Mouse (Mus musculus) kidney, postnatal 10 days (tissue): ENCODE results near the gene Gm49383.

Experiments
- DNase-seq: peaks from one replicate; pipeline ENCODE4 v3.0.0; 2021; ENCODE audit warnings: mixed read lengths

The Gm49383 gene

DNA sequence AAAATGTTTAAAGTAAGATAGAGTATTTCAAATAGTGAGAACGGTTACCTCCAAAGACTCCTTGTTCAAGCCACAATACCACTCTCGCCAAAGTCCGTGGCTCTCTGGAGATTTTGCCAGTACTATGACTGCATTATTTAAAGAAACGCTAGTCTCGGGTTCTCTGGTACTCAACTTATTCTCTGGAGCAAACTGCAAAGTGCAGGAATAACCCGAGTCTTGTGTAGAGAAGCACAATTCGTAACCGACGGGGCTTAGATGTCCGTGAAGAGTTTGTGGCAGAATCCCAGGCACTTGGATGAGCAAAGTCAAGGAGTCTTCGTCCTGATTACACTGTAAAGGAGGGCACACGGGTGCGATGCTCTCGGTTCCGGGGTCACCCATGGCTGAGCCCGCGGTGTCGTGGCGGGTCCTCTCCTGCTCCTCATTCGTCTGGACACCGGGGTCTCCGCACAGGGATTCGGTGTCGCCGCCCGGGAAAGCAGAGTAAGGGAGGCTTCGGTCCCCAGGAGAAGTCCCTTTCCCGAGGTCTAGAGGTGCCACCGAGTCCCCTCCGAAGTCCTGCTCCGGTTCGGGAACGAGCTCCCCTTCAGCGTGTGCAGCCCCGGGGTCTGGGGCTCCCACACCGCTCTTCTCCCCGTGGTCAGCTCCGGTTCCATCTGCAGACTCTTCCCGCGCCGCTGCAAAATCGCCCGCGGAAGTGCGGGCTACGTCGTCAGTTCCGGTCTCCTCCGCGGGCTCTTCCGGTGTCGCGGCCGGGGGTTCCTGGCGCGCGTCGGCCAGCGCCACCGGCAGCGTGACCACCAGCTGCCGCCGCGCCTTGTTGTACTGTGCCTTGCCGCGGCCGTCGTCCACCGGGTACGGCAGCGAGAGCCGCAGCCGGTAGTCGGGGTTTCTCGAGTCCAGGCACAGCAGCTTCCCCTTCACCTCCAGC is at the start of gene Gm49383:
Gm49383 (minus strand) TSS at position 661 of the 934 bp plus-strand sequence.
- DNase-seq = peak; percentile 85

DNA sequence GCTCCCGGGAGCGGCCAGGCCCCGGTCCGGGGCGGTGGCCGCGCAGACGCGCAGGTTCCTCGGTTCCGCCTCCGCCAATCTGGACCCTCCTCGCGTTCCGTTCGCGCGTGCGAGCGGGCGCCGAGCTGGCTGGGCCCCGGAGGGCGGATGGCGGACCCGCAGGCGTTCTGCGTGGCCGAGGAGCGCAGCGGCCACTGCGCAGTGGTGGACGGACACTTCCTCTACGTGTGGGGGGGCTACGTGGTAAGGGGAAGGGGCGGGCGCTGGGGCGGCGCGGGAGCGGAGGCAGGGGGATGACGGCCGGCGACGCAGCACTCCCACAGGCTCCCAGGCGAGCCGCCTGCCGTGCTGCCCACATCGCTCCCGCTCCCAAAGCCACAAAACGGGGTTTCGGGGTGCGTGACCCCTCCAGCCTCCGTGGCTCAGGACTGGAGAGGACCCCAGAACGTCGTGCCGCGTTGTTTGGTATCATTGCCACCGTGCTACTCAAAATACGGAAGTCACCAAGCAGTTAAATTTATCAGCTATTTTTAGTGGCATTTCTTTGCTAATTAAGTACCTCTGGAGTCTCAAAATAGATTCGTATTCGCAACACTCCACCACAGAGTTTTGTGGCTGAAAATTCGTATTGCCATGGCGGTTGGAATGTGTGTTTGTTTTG is 45.0 kb upstream of the Gm49383 start:
- peak; percentile 84 for DNase-seq

DNA sequence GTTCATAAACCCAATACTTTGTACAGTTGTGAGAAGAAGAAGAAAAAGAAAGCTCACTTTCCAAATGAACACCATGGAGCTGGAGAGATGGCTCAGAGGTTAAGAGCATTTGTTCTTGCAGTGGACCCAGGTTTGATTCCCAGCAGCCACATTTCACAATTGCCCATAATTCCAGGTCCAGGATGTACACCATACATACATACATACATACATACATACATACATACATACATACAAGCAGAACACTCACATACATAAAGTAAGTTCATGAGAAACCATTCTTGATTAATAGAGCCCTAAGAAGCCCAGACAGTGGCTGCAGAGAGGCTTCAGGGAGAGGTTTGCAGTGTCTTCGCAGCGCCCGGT is 44.5 kb upstream of the Gm49383 start:
- DNase-seq = no peak

DNA sequence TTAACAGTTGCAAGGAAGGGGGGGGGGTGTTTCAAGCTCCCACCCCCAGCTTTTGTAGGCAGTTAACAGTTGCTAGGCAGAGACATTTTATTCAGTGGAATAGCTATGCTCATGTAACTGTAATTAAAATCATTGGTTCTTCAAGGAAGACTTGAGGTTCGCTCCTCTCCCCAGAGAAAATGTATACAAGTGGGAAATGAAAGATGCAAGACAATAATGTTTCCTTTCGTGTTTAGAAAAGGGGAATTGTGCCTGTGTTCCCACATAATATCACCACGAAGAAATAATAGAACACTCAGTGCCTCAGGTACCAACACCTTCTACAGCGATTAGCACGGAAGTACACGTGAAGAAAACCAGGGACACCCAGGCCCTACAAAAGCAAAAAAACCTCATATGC is 44.0 kb upstream of the Gm49383 start, which contains the start of gene Klhdc1:
Klhdc1 (plus strand) TSS at position 301 of the 400 bp plus-strand sequence.
- DNase-seq = no peak

DNA sequence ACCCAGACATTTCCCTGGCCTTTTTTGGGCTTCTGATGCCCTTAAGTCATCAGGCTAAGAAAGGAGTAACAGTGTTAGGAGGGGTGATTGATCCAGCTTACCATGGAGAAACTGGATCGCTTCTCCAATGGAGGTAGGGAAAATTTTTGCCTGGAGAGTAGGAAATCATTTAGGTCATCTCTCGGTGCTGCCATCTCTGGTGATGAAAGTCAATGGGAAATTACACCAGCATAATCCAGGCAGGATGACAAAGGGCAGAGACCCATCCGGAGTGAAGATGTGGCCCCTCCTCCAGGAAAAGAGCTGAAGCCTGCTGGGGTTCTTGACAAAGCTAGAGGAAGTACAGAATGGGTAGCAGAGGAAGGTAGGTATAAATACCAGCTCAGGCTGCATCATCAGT is 41.4 kb upstream of the Gm49383 start:
- DNase-seq = no peak

DNA sequence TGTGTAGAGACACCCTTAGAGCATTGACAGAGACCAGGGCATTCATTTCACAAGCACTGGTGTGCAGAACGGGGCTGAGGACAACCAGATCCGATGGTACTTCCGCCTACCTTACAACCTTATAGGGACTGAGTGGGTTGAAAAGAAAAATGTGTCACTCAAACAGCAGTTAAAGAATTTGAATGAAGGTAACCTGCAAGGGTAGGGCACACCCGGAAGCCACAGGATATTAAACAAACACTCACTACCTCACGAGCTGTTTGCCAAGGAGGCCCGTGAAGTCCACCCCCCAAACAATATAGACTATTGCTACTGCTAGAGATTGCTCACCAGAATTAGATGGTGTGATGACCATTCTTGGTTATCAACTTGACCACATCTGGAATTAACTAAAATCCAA is 38.9 kb upstream of the Gm49383 start:
- no peak for DNase-seq

DNA sequence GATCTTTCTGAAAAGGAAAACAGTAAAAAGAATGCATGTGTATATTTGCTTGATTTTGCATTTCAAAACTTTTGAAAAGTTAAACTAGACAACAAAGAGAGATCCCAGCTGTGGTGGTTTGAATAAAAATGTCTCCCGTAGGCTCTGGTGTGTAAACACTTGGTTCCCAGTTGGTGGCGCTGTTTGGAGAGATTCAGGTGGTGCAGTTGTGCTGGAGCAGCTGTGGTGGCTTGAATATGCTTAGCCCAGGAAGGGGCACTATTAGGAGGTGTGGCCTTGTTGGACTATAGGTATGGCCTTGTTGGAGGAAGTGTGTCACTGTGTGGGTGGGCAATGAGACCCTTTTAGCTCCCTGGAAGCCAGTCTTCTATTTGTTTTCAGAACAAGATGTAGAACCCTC is 32.3 kb upstream of the Gm49383 start:
- DNase-seq = peak; percentile 31

DNA sequence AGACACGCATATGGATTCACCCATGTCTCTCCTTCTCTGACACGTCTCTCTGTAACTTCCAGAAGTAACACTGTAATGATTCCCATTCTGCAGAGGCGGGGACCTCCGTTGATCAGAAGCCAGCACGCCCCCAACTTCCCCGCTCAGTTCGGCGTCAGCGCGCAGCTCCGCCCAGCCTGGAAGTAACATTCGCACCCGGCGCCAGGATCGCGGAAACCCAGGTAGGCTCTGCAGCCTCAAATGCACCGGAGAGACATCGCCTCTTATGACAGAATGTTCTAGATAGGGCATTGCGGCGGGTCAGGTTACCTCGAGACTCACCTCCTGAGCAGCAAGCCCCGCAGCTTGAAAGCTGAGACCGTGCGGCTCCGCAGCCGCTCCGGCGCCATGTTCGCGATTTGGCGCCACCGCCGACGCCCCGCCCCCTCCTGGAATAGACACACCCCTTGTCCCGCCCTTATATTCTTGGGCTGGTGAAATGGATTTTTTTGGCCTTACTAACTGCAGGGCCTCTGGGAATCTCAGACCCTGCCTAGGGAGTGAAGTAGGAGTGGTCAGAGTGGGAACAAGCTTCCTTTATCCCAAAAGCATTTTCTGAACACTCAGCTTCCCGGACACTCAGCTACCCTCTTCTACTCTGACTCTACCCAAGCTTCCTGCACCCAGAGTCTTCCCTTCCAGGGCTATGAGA is 31.0 kb upstream of the Gm49383 start, which contains the start of gene Pole2:
Pole2 (minus strand) TSS at position 420 of the 691 bp plus-strand sequence.
- DNase-seq = peak; percentile 95

DNA sequence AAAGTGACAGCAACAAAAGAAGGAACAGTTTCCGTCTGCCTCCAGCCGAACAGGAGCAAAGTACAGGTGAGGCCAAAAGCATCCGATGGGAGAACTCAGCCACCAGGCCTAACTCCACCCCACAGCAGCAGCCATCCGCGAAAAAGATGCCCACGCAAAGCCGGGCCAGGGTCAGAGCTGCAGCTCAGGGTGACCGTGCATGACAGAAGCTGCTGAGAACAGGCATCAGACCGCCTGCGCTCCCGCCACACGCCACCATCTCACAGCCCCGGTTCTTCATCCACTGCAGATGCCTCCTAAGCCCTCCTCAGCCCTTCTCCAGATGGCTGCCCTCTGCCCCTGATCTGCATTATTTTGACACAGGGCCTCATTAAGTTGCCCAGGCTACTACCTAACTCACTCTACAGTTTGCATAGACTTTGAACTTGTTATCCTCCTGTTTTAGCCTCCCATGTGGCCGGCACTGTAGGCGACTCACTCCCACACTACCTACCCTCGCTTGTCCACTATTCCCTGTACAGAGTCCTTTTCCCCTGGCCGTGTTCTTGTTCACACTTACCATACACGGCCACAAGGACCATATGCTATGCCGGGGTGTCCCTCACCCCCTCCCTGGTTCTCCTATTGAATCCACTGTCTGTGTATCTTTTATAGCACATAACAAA is 23.8 kb upstream of the Gm49383 start:
- DNase-seq = peak; percentile 21

DNA sequence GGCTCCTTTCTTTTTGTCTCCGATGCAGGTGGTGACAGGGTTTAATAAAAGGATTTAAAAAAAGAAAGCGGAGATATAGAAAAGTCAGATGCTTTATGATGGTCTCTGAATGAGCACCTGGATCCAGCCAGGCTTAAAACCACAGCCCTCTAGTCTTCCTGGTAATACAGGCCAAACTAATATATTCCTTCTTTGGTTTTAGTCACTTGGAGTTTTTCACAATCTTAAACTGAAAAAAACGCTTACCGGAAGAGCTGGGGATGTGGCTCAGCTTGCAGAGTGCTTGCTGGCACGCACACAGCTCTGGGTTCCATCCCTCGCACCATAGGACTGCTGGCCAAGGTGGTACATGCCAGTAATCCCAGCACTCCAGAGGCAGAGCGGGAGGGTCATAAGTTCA is 19.7 kb upstream of the Gm49383 start:
- no peak for DNase-seq

DNA sequence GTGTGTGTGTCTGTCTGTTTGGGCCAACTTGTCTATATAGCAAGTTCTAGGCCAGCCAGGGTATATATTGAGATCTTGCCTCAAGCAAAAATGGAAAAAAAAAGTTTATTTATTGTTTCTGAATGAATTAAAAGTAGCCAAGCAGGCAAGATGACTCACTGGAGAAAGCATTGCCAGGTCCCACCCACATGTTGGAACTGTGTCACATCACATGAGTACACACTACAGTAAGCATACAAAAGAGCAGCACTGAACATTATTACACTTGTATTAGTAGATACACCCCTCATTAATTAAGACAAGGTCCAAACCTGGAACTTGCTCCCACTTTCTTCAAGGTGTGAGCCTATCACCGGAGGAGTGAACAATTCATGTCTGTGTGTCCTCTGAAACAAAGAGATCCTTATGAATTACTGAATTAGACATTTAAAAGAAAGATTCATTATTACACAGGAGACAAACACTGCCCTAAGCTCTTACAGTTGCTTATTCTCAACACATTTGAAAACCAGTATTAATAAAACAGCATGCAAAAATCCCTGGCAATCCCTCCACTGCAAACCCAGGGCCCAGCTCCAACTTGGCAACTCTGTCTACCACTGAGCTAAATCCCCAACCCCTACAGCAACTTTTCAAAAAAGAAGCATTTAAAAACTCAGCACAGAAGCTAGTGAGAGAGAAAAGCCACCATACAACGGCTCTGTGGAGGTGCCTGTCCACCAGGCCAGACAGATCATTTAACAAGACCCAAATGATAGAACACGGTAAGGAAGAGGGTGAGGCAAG is 18.3 kb upstream of the Gm49383 start:
- no peak for DNase-seq

DNA sequence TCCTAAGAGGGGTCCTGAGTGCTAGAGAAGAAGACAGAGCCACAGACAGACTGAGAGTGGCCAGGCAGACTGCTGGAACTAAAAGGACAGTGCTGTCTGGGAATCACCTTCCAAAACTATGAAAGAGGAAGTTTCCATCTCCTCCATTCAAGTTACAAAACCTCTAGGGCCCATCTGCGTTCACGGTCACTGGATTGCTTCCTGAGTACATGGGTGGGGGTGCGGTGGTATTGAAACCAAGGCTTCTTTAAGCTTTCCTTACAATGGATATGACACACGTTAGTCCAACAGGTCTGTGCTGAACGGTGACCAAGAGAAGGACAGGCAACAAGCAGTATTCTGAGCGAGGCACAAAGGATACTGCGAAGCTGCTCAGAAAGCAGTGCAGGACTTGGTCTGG is 17.5 kb upstream of the Gm49383 start:
- no peak for DNase-seq

DNA sequence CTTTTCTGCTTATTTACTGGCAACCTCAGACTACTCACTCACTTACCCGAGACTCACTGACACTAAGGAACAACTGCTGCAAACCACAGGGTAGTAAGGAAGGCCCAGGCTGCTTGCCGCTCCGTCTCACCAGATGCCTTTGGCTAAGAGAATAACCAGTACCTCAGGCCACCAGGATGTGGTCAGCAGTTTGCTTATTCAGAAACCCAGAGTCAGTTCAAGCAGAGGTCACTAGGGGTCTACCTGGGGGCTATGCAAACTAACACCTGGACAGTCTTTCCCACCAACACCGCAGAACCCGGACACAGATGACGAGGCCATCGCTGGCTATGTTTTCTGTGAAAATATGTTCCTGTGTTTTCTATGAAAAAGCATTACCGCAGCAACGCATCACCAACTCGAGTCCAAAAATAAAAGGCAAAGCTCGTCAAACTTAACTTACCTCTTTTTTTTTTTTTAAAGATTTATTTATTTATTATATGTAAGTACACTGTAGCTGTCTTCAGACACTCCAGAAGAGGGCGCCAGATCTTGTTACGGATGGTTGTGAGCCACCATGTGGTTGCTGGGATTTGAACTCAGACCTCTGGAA is 16.4 kb upstream of the Gm49383 start:
- no peak for DNase-seq

DNA sequence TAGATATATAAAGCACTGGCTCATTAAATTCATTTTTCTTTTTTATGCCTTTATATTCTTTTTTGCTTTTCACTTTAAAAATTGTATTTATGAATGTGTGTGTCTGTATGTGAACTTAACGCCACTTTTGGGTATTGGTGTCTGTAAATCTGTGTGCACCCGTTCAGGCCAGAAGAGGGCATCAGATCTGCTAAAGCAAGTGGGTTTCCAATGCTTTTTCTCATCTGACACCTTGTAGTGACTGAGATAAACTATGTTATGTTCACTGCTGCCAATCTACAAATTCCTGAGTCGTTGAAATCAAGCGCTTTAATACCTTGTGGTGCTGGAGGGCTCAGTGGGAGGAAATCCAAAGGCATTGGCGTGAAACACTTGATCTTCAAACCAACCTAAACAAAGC is 14.2 kb upstream of the Gm49383 start:
- peak; percentile 34 for DNase-seq

DNA sequence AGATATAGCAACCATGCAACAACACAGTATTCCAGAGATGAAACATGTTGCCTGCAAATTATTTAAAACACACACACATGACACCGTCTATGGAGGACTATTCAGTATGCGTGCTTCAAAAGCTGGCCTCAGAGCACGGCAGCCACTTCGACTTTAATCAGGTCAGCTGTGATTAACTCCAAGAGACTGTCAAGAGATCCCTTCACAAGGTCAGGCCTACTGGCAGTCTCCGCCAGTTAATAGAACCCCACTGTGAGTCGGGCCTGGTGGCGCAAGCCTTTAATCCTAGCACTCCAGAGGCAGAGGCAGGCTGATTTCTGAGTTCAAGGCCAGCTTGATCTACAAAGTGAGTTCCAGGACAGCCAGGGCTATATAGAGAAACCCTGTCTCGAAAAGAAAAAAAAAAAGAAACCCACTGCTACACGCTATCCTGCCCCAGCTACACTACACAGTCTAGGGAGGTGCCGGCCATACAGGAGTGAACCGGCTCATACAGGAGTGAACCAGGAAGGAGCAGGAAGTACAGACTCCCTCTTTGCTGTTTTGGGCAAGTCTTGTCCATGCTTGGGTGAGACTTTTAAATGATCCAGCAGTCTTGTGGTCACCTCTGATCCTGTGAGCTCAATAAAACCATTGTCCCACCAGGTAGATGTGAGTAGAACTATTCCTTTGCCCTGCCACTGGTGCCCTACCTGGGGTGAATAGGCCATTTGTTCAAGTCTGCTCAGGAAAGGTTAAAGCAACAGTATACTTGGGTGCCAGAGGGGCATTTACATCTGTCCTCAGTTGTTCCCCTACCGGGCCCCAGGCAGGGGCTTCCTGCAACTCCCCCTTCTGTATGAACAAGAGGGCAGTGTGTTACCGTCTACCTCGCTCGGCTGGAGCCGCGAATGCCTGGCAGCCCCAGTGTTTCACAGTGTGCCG is 13.4 kb upstream of the Gm49383 start:
- DNase-seq = no peak

DNA sequence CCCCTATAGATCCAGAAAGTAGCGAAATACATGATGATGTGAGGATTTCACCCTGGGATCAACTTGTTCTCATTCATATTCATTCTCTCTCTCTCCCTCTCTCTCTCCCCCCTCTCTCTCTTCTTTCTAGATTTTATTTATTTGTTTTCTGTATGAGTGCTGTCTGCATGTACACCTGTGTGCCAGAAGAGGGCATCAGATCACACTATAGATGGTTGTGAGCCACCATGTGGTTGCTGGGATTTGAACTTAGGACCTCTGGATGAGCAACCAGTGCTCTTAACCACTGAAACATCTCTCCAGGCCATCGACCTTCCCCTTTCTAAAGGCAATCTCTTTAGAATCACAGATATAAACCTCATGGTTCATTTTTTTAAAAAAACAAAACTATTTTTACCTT is 11.6 kb upstream of the Gm49383 start:
- no peak for DNase-seq

DNA sequence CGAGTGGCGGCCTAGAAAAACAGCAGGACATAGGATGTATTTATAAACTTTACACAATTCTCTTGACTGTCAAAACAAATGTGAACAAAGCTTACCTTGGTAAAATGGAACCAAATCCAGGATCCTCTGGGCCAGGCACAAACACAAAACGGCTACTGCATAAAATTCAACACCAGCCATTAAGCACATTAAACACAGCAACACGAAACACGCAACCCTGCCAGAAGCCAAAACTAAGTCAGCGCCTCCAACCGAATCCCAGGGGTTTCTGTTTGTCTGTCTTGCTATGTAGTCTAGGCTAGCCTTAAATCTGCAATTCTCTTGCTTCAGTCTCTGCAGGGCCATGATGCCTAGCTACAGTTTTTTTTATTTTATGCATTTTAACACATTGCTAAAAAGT is 11.0 kb upstream of the Gm49383 start:
- DNase-seq = no peak

DNA sequence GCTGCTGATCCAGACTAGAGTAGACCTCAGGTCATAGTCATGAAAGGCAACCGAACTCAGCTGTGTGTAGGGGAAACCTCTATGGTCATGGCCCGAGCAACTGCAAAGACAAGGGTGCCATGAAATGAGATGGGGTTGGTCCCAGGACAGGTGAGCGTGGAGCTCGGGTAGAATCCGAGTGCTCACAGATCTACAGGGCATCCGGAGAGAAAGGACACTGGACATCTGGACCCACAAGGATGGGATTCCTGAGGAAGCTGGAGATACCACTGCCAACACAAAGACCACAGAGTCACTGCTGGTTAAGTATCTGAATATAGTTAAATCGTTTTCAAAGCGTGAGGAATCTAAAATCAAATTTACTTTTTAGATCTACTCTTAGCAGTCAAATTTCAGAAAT is 10.5 kb upstream of the Gm49383 start:
- no peak for DNase-seq

DNA sequence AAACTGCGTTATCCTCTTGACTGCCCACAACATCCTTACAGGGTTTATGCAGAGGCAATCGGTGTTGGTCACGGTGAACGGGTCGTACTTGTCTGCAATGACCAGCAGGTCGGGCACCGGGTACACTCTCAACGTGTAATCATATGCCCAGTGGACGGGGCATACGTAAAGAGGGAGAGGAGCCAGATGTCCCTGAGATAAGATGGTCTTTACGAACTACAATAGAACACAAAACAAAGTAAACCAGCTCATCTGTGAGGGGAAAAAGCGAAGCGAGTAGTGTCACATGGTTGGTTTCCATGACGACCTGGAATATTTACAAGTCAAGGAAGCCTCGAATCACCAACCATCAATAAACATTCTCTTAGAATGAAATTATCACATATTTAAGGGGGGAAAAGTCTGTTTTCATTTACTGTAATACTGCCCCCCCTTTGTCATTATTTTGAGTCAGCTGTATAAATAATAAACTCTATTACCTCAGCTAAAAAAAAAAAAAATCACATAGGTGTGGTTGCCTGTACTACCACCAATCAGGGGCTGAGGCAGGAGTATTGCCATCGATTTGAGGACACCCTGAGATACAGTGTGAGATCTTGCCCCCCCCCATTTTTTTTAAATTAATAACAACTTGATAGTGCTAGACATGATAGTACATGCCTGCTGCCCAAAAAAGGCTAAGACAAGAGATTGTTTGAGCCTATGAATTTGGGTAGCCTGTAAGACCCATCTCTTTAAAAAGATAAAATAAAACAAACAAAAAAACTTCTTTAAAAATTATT is 7.3 kb upstream of the Gm49383 start, which contains the start of gene Gm49384:
Gm49384 (minus strand) TSS at position 216 of the 782 bp plus-strand sequence.
- no peak for DNase-seq

DNA sequence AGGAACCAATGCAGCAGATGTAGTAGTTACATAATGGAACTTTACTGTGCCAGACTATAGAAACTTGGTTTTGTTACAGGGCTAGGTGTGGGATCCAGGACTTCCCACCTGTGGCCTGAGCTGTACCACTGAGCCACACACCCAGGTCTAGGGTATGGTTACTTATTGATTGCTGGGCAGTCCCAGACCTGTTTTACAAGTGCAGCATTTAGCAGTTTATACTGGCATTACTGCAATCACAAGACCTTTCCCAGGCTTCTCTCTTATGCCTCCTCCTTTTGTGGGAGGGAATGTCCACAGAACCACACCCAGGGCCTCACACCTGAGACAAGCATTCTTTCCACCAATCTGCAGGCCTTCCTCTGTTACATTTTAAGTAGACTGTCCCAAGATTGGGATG is 2.1 kb upstream of the Gm49383 start:
- no peak for DNase-seq
